Mouse (Mus musculus) C2C12 (cell line): ENCODE results near the gene Dok1. TPM values are rescaled to one million over a fixed set of nuclear protein-coding genes. Genes with fewer than 3 reads are reported as not detected.

Experiments
- H3K27me3 ChIP-seq: one replicate; pipeline ENCODE4 v1.6.1; 2011; ENCODE audit not compliant: control insufficient read depth, insufficient read depth, insufficient read length
- H3K36me3 ChIP-seq: one replicate; pipeline ENCODE4 v1.6.1; 2011; ENCODE audit not compliant: control insufficient read depth, insufficient read depth
- H3K4me3 ChIP-seq: one replicate; pipeline ENCODE4 v1.5.1; 2011; ENCODE audit warnings: mild to moderate bottlenecking, control low read depth; ENCODE audit not compliant: poor library complexity, insufficient read depth, severe bottlenecking
- H3K79me2 ChIP-seq: one replicate; pipeline ENCODE4 v1.6.1; 2011; ENCODE audit not compliant: control insufficient read depth, insufficient read depth
- H3K79me3 ChIP-seq: one replicate; pipeline ENCODE4 v1.6.1; 2011; ENCODE audit warnings: low read depth, control low read depth
- H3ac ChIP-seq: one replicate; pipeline ENCODE3; 2011; ENCODE audit warnings: low read depth; ENCODE audit not compliant: control insufficient read depth, insufficient read length
- CEBPB ChIP-seq: IDR thresholded peaks from one replicate; pipeline ENCODE4 v1.6.1; 2011; ENCODE audit warnings: low read depth, mild to moderate bottlenecking, control low read depth, moderate library complexity
- CTCF ChIP-seq: IDR thresholded peaks from one replicate; pipeline ENCODE4 v1.5.1; 2011; ENCODE audit not compliant: control insufficient read depth, insufficient read depth, insufficient read length
- FOSL1 ChIP-seq: IDR thresholded peaks from one replicate; pipeline ENCODE4 v1.8.0; 2011; ENCODE audit warnings: mild to moderate bottlenecking, low read length; ENCODE audit not compliant: poor library complexity, insufficient read depth, severe bottlenecking
- MAX ChIP-seq: IDR thresholded peaks from one replicate; pipeline ENCODE4 v1.6.1; 2011; ENCODE audit warnings: mild to moderate bottlenecking, control low read depth
- MYOD1 ChIP-seq: IDR thresholded peaks from one replicate; pipeline ENCODE4 v1.6.1; 2011; ENCODE audit warnings: low read depth; ENCODE audit not compliant: control insufficient read depth, insufficient read length
- MYOG ChIP-seq: IDR thresholded peaks from one replicate; pipeline ENCODE4 v1.6.1; 2011; ENCODE audit not compliant: control insufficient read depth, insufficient read length; ENCODE audit errors: extremely low read depth
- USF1 ChIP-seq: IDR thresholded peaks from one replicate; pipeline ENCODE4 v1.6.1; 2011; ENCODE audit warnings: low read depth, mild to moderate bottlenecking, control low read depth, moderate library complexity
- polyA plus RNA-seq: library from polyadenylated mRNA; unstranded; fragments of >200 nt; fragmentation: generic; extraction: Trizol; gene quantifications from one replicate; pipeline ENCODE4 v1.2.1, GENCODE M21; 2012; ENCODE audit warnings: missing spikeins

Gene Dok1
- polyA plus RNA-seq, 1 experiment = 80.8 TPM

DNA sequence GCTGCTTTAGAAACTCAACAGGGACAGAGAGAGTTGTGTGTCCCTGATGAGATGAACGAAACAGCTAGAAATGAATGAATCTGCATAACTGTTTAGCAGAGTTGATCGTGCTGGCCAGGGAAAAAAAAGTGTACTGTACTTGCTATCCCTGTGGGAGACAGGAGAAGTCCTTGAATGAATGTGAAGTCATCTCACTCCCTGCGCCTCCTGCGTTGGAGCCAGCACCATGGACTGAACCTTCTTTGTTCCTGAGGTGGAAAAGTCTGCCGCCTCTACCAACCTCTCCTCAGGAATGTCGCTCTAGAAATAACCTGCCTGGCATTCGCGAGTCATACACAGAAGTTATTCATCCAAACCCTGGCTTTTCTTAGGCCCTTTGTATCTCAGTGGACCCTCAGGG, 33.3 kb downstream of the Dok1 start:
- TF ChIP-seq USF1 = no peak
- no peak for TF ChIP-seq MYOG
- no peak for TF ChIP-seq FOSL1
- no peak for TF ChIP-seq CTCF
- no peak for TF ChIP-seq CEBPB
- no peak for TF ChIP-seq MAX
- TF ChIP-seq MYOD1 = no peak
- no peaks in the 10 kb centered on the region for H3K36me3 ChIP-seq
- H3K4me3 ChIP-seq = no peak overlapping the region
- H3K27me3 ChIP-seq = no peaks in the 10 kb centered on the region
- H3K79me2 ChIP-seq = no peaks in the 10 kb centered on the region
- H3K79me3 ChIP-seq = no peaks in the 10 kb centered on the region
- H3ac ChIP-seq = no peak overlapping the region

DNA sequence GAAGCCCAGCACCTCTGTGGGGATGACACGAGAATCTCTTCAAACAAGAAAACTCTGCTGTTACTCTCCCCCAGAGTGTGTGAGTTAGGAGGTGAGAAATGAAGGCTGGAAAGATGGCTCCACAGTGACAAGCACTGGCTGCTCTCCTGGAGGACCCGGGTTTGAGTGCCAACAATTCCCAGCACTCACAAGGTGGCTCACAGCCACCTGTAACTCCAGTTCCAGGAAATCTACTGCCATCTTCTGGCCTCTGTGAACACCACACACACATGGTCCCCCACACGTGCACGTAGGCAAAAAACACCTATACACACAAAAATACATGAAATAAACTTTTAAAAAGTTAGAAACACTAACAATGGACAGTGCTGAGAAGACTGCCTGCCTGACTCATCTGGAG, 34.9 kb downstream of the Dok1 start:
- Histone ChIP-seq H3K79me2 (no peaks in the 10 kb centered on the region), H3K36me3 (no peaks in the 10 kb centered on the region), H3K79me3 (no peaks in the 10 kb centered on the region), H3K4me3 (no peak overlapping the region), H3K27me3 (no peaks in the 10 kb centered on the region), H3ac (no peak overlapping the region)
- TF ChIP-seq CEBPB (no peak), CTCF (no peak), MYOG (no peak), MAX (no peak), FOSL1 (no peak), MYOD1 (no peak), USF1 (no peak)

DNA sequence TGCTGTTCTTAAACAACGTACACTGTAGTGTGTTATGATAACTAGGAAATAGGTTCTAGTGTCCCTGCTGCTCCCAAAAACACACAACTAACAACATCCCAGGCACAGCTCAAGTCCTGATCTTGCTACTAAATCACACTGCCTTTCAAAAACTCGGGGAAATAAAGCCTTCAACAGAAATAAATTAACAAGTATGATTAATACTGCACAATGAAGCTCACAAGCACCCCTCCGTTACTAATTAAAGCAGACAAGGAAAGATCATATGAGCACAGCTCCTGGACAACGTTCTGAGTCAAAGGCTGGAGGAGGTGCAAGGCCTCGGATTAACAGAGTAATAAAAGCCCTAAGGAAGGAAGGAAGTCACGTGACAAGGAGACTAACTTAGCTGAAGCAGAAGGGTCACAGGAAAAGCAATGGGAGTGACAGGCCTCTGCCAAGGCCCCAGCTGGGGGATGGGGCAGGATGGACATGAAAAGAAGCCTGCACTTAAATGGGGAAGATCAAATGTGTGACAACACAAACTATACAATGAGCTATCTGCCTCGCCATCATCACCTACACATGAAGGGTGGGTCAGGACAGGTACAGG, 35.7 kb downstream of the Dok1 start:
- H3K4me3 ChIP-seq = no peak overlapping the region
- H3K36me3 ChIP-seq = no peaks in the 10 kb centered on the region
- no peak for TF ChIP-seq MAX
- peak; percentile 74 for TF ChIP-seq USF1
- no peaks in the 10 kb centered on the region for H3K79me3 ChIP-seq
- peak overlapping the region; percentile 53 for H3ac ChIP-seq
- H3K27me3 ChIP-seq = no peaks in the 10 kb centered on the region
- H3K79me2 ChIP-seq = no peaks in the 10 kb centered on the region

DNA sequence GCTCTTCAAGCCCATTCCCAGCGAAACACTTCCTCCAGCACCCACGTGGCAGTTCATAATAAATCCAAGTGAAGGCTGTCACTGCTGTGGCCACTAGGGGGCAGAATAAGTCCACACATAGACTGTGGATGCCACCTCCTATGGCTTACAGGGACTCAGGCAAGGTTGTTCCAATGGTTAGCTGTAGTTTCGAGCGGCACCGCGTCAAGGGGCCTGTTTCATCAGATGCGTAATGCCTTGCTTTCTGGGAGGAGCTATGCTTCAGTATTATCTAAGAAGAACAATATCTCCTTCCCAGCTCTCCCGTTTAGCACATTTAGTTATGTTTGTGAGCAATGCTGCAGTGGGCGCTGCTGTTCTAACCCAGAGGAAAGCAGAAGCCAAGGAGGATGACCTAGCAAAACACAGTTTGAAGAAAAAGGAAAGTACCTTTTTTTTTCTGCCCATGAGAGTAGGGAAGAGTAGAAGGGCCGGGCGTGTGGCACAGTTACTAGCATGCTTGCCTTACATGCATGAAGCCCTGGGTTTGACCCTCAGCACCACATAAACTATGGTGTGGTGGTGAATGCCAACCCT, 36.4 kb downstream of the Dok1 start:
- Histone ChIP-seq H3K4me3 (no peak overlapping the region), H3K27me3 (no peaks in the 10 kb centered on the region), H3ac (peak overlapping the region; percentile 53), H3K79me2 (no peaks in the 10 kb centered on the region), H3K79me3 (no peaks in the 10 kb centered on the region), H3K36me3 (no peaks in the 10 kb centered on the region)
- TF ChIP-seq CEBPB (peak; percentile 56), FOSL1 (no peak), MYOD1 (no peak), CTCF (peak; percentile 85), USF1 (peak; percentile 77), MAX (peak; percentile 93), MYOG (no peak)

DNA sequence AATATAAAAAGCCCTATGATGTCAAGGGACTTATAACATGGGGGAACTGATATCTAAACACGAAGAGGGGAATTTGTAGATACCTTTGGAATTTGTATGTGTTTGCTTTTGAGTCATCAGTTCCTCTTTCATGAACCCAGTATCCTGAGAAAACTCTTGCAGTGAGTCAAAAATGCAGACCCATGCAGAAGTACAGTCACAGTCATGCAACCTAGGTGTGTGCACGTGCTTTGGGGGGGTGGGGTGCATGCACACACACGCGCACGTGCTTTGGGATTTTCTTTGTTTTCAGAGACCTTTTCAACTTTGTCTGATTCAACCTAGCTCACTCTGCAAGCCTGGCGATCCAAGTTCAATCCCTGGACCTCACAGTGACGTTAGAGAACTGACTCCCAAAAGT, 38.9 kb downstream of the Dok1 start:
- Histone ChIP-seq H3K36me3 (no peaks in the 10 kb centered on the region), H3K79me3 (no peaks in the 10 kb centered on the region), H3K79me2 (no peaks in the 10 kb centered on the region), H3ac (no peak overlapping the region), H3K4me3 (no peak overlapping the region), H3K27me3 (no peaks in the 10 kb centered on the region)
- no peak for TF ChIP-seq MAX
- TF ChIP-seq CTCF = no peak
- TF ChIP-seq USF1 = no peak
- no peak for TF ChIP-seq MYOD1
- TF ChIP-seq CEBPB = no peak
- TF ChIP-seq FOSL1 = no peak
- no peak for TF ChIP-seq MYOG

DNA sequence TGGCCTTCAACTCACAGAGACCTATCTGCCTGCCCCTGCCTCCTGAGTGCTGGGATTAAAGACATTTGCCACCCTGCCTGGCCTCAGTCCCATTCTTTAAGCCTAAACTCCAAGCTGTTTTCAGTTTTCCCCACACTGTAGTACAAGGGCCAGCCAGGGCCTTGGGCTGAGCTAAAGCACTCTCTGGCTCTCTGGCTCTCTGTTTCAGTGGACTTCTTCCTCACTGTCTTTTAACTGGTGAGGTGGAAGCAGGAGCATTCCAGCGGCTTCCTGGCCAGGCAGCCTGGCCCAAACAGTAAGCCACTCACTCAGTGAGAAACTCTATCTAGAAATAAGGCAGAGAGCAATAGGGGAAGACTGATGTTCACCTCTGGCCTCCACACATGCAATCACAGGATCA, 39.6 kb downstream of the Dok1 start:
- no peak overlapping the region for H3K4me3 ChIP-seq
- H3ac ChIP-seq = no peak overlapping the region
- no peaks in the 10 kb centered on the region for H3K27me3 ChIP-seq
- H3K36me3 ChIP-seq = no peaks in the 10 kb centered on the region
- H3K79me2 ChIP-seq = no peaks in the 10 kb centered on the region
- H3K79me3 ChIP-seq = no peaks in the 10 kb centered on the region
- TF ChIP-seq CTCF (no peak), FOSL1 (no peak), CEBPB (no peak), MYOG (no peak), USF1 (no peak), MAX (no peak), MYOD1 (no peak)
